Mouse (Mus musculus) embryonic fibroblast, embryonic 13.5 days (primary cell): Measurements from ENCODE around the gene Ak8.

Experiments used
- CTCF ChIP-seq: IDR thresholded peaks from 2 replicates; pipeline ENCODE4 v1.5.1; 2011; ENCODE audit warnings: mild to moderate bottlenecking, control low read depth, low read length, moderate library complexity, borderline replicate concordance; ENCODE audit not compliant: insufficient read depth
- POLR2A ChIP-seq: IDR thresholded peaks from 2 replicates; pipeline ENCODE4 v1.6.1; 2011; ENCODE audit warnings: low read depth, mild to moderate bottlenecking, control low read depth, low read length, moderate library complexity

- TF ChIP-seq CTCF (no peak), POLR2A (no peak)
Measured at GRCm38 (mm10) chr2:28706787-28707186, 6.8 kb downstream of the Ak8 start.
